Mouse (Mus musculus) limb, embryonic 14.5 days (tissue): Measurements from ENCODE around the gene Amh. TPM values are rescaled to one million over a fixed set of nuclear protein-coding genes. Genes with fewer than 3 reads are reported as not detected.

Source experiments
- ATAC-seq: fragments of 200-750 bp; cut with Nextera tagmentation; 2 replicates; pipeline ENCODE4 v1.8.0; 2017; ENCODE audit warnings: low read depth, moderate number of reproducible peaks, moderate TSS enrichment; ENCODE audit not compliant: low FRiP score
- DNase-seq: peaks from one replicate; pipeline ENCODE4 v3.0.0-alpha.2; 2015; ENCODE audit warnings: low spot score
- H3K27ac ChIP-seq: fragments of 300-500 bp; sonication (generic); replicated peaks from 2 replicates; pipeline ENCODE4 v1.5.1; 2014; ENCODE audit warnings: low read depth, mild to moderate bottlenecking, low read length, moderate library complexity, mixed read lengths
- H3K27me3 ChIP-seq: fragments of 300-500 bp; sonication (generic); 2 replicates; pipeline ENCODE4 v1.6.1; 2014; ENCODE audit warnings: low read length, mixed read lengths; ENCODE audit not compliant: control insufficient read depth, insufficient read depth
- H3K36me3 ChIP-seq: fragments of 300-500 bp; sonication (generic); 2 replicates; pipeline ENCODE4 v1.6.1; 2014; ENCODE audit warnings: mild to moderate bottlenecking, low read length, moderate library complexity, mixed read lengths; ENCODE audit not compliant: control insufficient read depth, insufficient read depth
- H3K4me1 ChIP-seq: fragments of 300-500 bp; sonication (generic); 2 replicates; pipeline ENCODE4 v1.6.1; 2014; ENCODE audit warnings: antibody characterized with exemption, low read length, mixed read lengths; ENCODE audit not compliant: control insufficient read depth, insufficient read depth
- H3K4me2 ChIP-seq: fragments of 300-500 bp; sonication (generic); replicated peaks from 2 replicates; pipeline ENCODE4 v1.6.1; 2014; ENCODE audit warnings: low read depth, mild to moderate bottlenecking, low read length, moderate library complexity; ENCODE audit not compliant: severe bottlenecking
- H3K4me3 ChIP-seq: fragments of 300-500 bp; sonication (generic); replicated peaks from 2 replicates; pipeline ENCODE4 v1.5.1; 2014; ENCODE audit warnings: low read length
- H3K9ac ChIP-seq: fragments of 300-500 bp; sonication (generic); 2 replicates; pipeline ENCODE4 v1.6.1; 2014; ENCODE audit warnings: mild to moderate bottlenecking, low read depth, low read length, moderate library complexity; ENCODE audit not compliant: severe bottlenecking
- H3K9me3 ChIP-seq: fragments of 300-500 bp; sonication (generic); 2 replicates; pipeline ENCODE4 v1.6.1; 2016; ENCODE audit warnings: low read length; ENCODE audit not compliant: control insufficient read depth
- POLR2A ChIP-seq: fragments of 200-500 bp; IDR thresholded peaks from 2 replicates; pipeline ENCODE4 v1.8.0; 2012; ENCODE audit warnings: inconsistent platforms, mild to moderate bottlenecking, moderate library complexity, borderline replicate concordance; ENCODE audit not compliant: insufficient read depth, insufficient read length; ENCODE audit errors: extremely low read depth
- WGBS: fragments of 180-500 bp; shearing (Covaris S2); extraction: QIAGEN DNeasy Blood & Tissue Kit; methylation state at CpG from one replicate; pipeline ENCODE4 v1.1.7; 2014; 5-methylcytosine and 5-hydroxymethylcytosine counted together
- microRNA counts: library from miRNA; unstranded; fragments of <30 nt; microRNA quantifications from one replicate; lab custom pipeline; 2016
- microRNA-seq: library from miRNA; unstranded; fragments of <30 nt; microRNA quantifications from one replicate; pipeline ENCODE4, GENCODE M21; 2016
- polyA plus RNA-seq, 2 experiments: library from polyadenylated mRNA; depleted of rRNA in 1 of 2; stranded (reverse) in 1 of 2; unstranded in 1 of 2; fragments of >200 nt; fragmentation: Nextera tagmentation in 1 of 2; extraction: Ambion mirVana in 1 of 2; gene quantifications; 2 replicates each; pipeline versions ENCODE4 v1.2.1 to v1.2.3; 2012 to 2014

Amh gene
- polyA plus RNA-seq, 2 experiments, result 1.0 TPM; not detected in 1

GRCm38 (mm10) chr10:80856267-80856666, 51.2 kb downstream of the Amh start:
- peak; percentile 38 for DNase-seq
- 41% methylated on average over 3 of the region's 3 CpGs for WGBS

DNA sequence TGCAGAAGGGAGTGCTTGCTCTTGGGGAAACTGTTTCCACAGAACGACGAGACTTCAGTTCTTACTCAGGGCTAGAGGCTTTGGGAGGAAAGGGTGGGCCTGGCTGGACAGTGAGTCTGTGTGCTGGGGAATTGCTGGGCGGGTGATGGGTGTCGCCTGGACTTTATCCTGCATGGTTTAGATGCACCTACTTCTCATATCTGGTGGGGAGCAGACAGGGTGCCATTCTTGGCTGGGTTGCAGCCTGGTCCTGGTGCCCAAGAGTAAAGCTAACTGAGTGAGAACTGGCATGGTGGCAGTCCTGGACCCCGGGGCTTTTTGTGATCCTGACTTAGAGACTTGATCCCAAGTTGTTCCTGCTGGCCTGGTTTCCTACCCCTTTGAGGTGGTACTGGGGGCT, 51.9 kb downstream of the Amh start:
- DNase-seq (no peak), ATAC-seq (no peak)
- H3K4me1 ChIP-seq, result peaks cover 20% of the 10 kb centered on the region
- H3K9me3 ChIP-seq, result no peaks in the 10 kb centered on the region
- peak overlapping the region; percentile 36 for H3K9ac ChIP-seq
- TF ChIP-seq POLR2A, result no peak
- H3K4me2 ChIP-seq, result 0 out of 2 replicates have a peak overlapping the region, but pooled peaks have one; percentile 99
- H3K36me3 ChIP-seq, result peaks cover 19% of the 10 kb centered on the region
- no peak overlapping the region for H3K4me3 ChIP-seq
- WGBS, result 85% methylated on average over 5 of the region's 5 CpGs
- H3K27ac ChIP-seq, result no peak overlapping the region
- no peaks in the 10 kb centered on the region for H3K27me3 ChIP-seq

More at GRCm38 (mm10) chr10:80856267-80856666, 51.2 kb downstream of the Amh start:
- Histone ChIP-seq H3K4me3 (peak overlapping the region; percentile 92), H3K4me1 (peaks cover 20% of the 10 kb centered on the region), H3K27ac (peak overlapping the region; percentile 4; the same call in 1 of the 2 replicates), H3K27me3 (no peaks in the 10 kb centered on the region), H3K36me3 (peaks cover 21% of the 10 kb centered on the region), H3K9me3 (no peaks in the 10 kb centered on the region), H3K4me2 (peak overlapping the region; percentile 99), H3K9ac (peak overlapping the region; percentile 77)
- TF ChIP-seq POLR2A, result no peak
- ATAC-seq, result no peak

MicroRNA genes within 50 kb of the gene (microRNA counts, 519-probe panel; counts per million panel counts)
- microRNA mmu-miR-1982 (lab: Ali Mortazavi, UCI), result not detected

Small RNA genes lying within 50 kb of the gene (microRNA-seq; reads per million reads assigned to microRNA genes)
- gene Mir1982, result 2.7 reads per million, percentile 5 among the genes with 10 or more reads in this experiment

Other genes starting within 250 kb of the Amh start
- gene Rexo1, start 243.7 kb upstream of the Amh start, polyA plus RNA-seq (2012; rRNA removed), result 56.4 and 79.5 TPM in 2 replicates
- gene Rexo1, start 243.7 kb upstream of the Amh start, polyA plus RNA-seq (2014; fragmentation: Nextera tagmentation; extraction: Ambion mirVana), result 27.9 and 32.4 TPM in 2 replicates
- 18.9 and 26.9 TPM in 2 replicates for gene Klf16, start 227.9 kb upstream of the Amh start, polyA plus RNA-seq (2012; rRNA removed)
- gene Klf16, start 227.9 kb upstream of the Amh start, polyA plus RNA-seq (2014; fragmentation: Nextera tagmentation; extraction: Ambion mirVana), result 11.0 and 11.5 TPM in 2 replicates
- gene Abhd17a, start 214.9 kb upstream of the Amh start, polyA plus RNA-seq (2012; rRNA removed), result 116 and 173 TPM in 2 replicates
- gene Abhd17a, start 214.9 kb upstream of the Amh start, polyA plus RNA-seq (2014; fragmentation: Nextera tagmentation; extraction: Ambion mirVana), result 129 and 132 TPM in 2 replicates
- gene Scamp4, start 202.4 kb upstream of the Amh start, polyA plus RNA-seq (2012; rRNA removed), result 83.1 and 107 TPM in 2 replicates
- 91.4 and 104 TPM in 2 replicates for gene Scamp4, start 202.4 kb upstream of the Amh start, polyA plus RNA-seq (2014; fragmentation: Nextera tagmentation; extraction: Ambion mirVana)
- 16.8 and 29.2 TPM in 2 replicates for gene Adat3, start 202.4 kb upstream of the Amh start, polyA plus RNA-seq (2012; rRNA removed)
- gene Adat3, start 202.4 kb upstream of the Amh start, polyA plus RNA-seq (2014; fragmentation: Nextera tagmentation; extraction: Ambion mirVana), result 5.6 and 6.4 TPM in 2 replicates
- gene Gm49322, start 199.2 kb upstream of the Amh start, polyA plus RNA-seq (2012; rRNA removed), result 5.6 and 6.2 TPM in 2 replicates
- gene Gm49322, start 199.2 kb upstream of the Amh start, polyA plus RNA-seq (2014; fragmentation: Nextera tagmentation; extraction: Ambion mirVana), result 2.2 and 2.8 TPM in 2 replicates
- 253 and 298 TPM in 2 replicates for gene Csnk1g2, start 182.4 kb upstream of the Amh start, polyA plus RNA-seq (2012; rRNA removed)
- gene Csnk1g2, start 182.4 kb upstream of the Amh start, polyA plus RNA-seq (2014; fragmentation: Nextera tagmentation; extraction: Ambion mirVana), result 110 and 125 TPM in 2 replicates
- gene Btbd2, start 148.2 kb upstream of the Amh start, polyA plus RNA-seq (2012; rRNA removed), result 87.8 and 122 TPM in 2 replicates
- gene Btbd2, start 148.2 kb upstream of the Amh start, polyA plus RNA-seq (2014; fragmentation: Nextera tagmentation; extraction: Ambion mirVana), result 78.0 and 89.1 TPM in 2 replicates
- gene Mknk2, start 127.1 kb upstream of the Amh start, polyA plus RNA-seq (2012; rRNA removed), result 108 and 147 TPM in 2 replicates
- gene Mknk2, start 127.1 kb upstream of the Amh start, polyA plus RNA-seq (2014; fragmentation: Nextera tagmentation; extraction: Ambion mirVana), result 93.0 and 97.7 TPM in 2 replicates
- gene Mob3a, start 103.3 kb upstream of the Amh start, polyA plus RNA-seq (2012; rRNA removed), result 33.7 and 42.7 TPM in 2 replicates
- gene Mob3a, start 103.3 kb upstream of the Amh start, polyA plus RNA-seq (2014; fragmentation: Nextera tagmentation; extraction: Ambion mirVana), result 35.9 and 36.5 TPM in 2 replicates
- 64.5 and 66.1 TPM in 2 replicates for gene Izumo4, start 103.1 kb upstream of the Amh start, polyA plus RNA-seq (2012; rRNA removed)
- gene Izumo4, start 103.1 kb upstream of the Amh start, polyA plus RNA-seq (2014; fragmentation: Nextera tagmentation; extraction: Ambion mirVana), result 14.4 and 15.9 TPM in 2 replicates
- 123 and 150 TPM in 2 replicates for gene Ap3d1, start 63.0 kb upstream of the Amh start, polyA plus RNA-seq (2012; rRNA removed)
- 75.1 and 82.9 TPM in 2 replicates for gene Ap3d1, start 63.0 kb upstream of the Amh start, polyA plus RNA-seq (2014; fragmentation: Nextera tagmentation; extraction: Ambion mirVana)
- 55.1 and 72.2 TPM in 2 replicates for gene Dot1l, start 50.0 kb upstream of the Amh start, polyA plus RNA-seq (2012; rRNA removed)
- 22.7 and 25.6 TPM in 2 replicates for gene Dot1l, start 50.0 kb upstream of the Amh start, polyA plus RNA-seq (2014; fragmentation: Nextera tagmentation; extraction: Ambion mirVana)
- 78.0 and 102 TPM in 2 replicates for gene Sf3a2, start 7.0 kb upstream of the Amh start, polyA plus RNA-seq (2012; rRNA removed)
- 80.6 and 87.6 TPM in 2 replicates for gene Sf3a2, start 7.0 kb upstream of the Amh start, polyA plus RNA-seq (2014; fragmentation: Nextera tagmentation; extraction: Ambion mirVana)
- 109 and 110 TPM in 2 replicates for gene Plekhj1, start 6.6 kb upstream of the Amh start, polyA plus RNA-seq (2012; rRNA removed)
- 119 and 121 TPM in 2 replicates for gene Plekhj1, start 6.6 kb upstream of the Amh start, polyA plus RNA-seq (2014; fragmentation: Nextera tagmentation; extraction: Ambion mirVana)
- 8.5 and 12.1 TPM in 2 replicates for gene Jsrp1, start 8.3 kb downstream of the Amh start, polyA plus RNA-seq (2012; rRNA removed)
- 5.1 and 6.1 TPM in 2 replicates for gene Jsrp1, start 8.3 kb downstream of the Amh start, polyA plus RNA-seq (2014; fragmentation: Nextera tagmentation; extraction: Ambion mirVana)
- gene Oaz1, start 21.4 kb downstream of the Amh start, polyA plus RNA-seq (2012; rRNA removed), result 882 and 1,248 TPM in 2 replicates
- gene Oaz1, start 21.4 kb downstream of the Amh start, polyA plus RNA-seq (2014; fragmentation: Nextera tagmentation; extraction: Ambion mirVana), result 1,813 and 1,884 TPM in 2 replicates
- 0.88 and 1.4 TPM in 2 replicates for gene Lingo3, start 38.8 kb downstream of the Amh start, polyA plus RNA-seq (2012; rRNA removed)
- gene Lingo3, start 38.8 kb downstream of the Amh start, polyA plus RNA-seq (2014; fragmentation: Nextera tagmentation; extraction: Ambion mirVana), result 0.56 and 0.82 TPM in 2 replicates
- gene Lsm7, start 50.0 kb downstream of the Amh start, polyA plus RNA-seq (2012; rRNA removed), result 366 and 417 TPM in 2 replicates
- 360 and 371 TPM in 2 replicates for gene Lsm7, start 50.0 kb downstream of the Amh start, polyA plus RNA-seq (2014; fragmentation: Nextera tagmentation; extraction: Ambion mirVana)
- gene Sppl2b, start 50.0 kb downstream of the Amh start, polyA plus RNA-seq (2012; rRNA removed), result 86.8 and 128 TPM in 2 replicates
- 40.8 and 41.8 TPM in 2 replicates for gene Sppl2b, start 50.0 kb downstream of the Amh start, polyA plus RNA-seq (2014; fragmentation: Nextera tagmentation; extraction: Ambion mirVana)
- 0.04 TPM in 1 of 2 replicates, not detected in the other for gene Tmprss9, start 66.6 kb downstream of the Amh start, polyA plus RNA-seq (2012; rRNA removed)
- gene Tmprss9, start 66.6 kb downstream of the Amh start, polyA plus RNA-seq (2014; fragmentation: Nextera tagmentation; extraction: Ambion mirVana), result 0.10 TPM in 1 of 2 replicates, not detected in the other
- 187 and 229 TPM in 2 replicates for gene Timm13, start 95.7 kb downstream of the Amh start, polyA plus RNA-seq (2012; rRNA removed)
- 330 and 335 TPM in 2 replicates for gene Timm13, start 95.7 kb downstream of the Amh start, polyA plus RNA-seq (2014; fragmentation: Nextera tagmentation; extraction: Ambion mirVana)
- 75.9 and 77.5 TPM in 2 replicates for gene Lmnb2, start 113.0 kb downstream of the Amh start, polyA plus RNA-seq (2012; rRNA removed)
- 19.1 and 21.5 TPM in 2 replicates for gene Lmnb2, start 113.0 kb downstream of the Amh start, polyA plus RNA-seq (2014; fragmentation: Nextera tagmentation; extraction: Ambion mirVana)
- gene Gadd45b, start 124.8 kb downstream of the Amh start, polyA plus RNA-seq (2012; rRNA removed), result 46.2 and 52.2 TPM in 2 replicates
- gene Gadd45b, start 124.8 kb downstream of the Amh start, polyA plus RNA-seq (2014; fragmentation: Nextera tagmentation; extraction: Ambion mirVana), result 33.8 and 36.6 TPM in 2 replicates
- 7.6 and 7.9 TPM in 2 replicates for gene Gng7, start 209.7 kb downstream of the Amh start, polyA plus RNA-seq (2012; rRNA removed)
- gene Gng7, start 209.7 kb downstream of the Amh start, polyA plus RNA-seq (2014; fragmentation: Nextera tagmentation; extraction: Ambion mirVana), result 6.5 and 7.2 TPM in 2 replicates
- 0.13 and 0.20 TPM in 2 replicates for gene Diras1, start 220.4 kb downstream of the Amh start, polyA plus RNA-seq (2012; rRNA removed)
- not detected in 2 replicates for gene Diras1, start 220.4 kb downstream of the Amh start, polyA plus RNA-seq (2014; fragmentation: Nextera tagmentation; extraction: Ambion mirVana)
- gene Slc39a3, start 232.2 kb downstream of the Amh start, polyA plus RNA-seq (2012; rRNA removed), result 25.9 and 33.0 TPM in 2 replicates
- 12.8 and 14.8 TPM in 2 replicates for gene Slc39a3, start 232.2 kb downstream of the Amh start, polyA plus RNA-seq (2014; fragmentation: Nextera tagmentation; extraction: Ambion mirVana)